Mouse (Mus musculus): ENCODE measurements around the gene Ugt1a10.
"Not testable (repeated sequence)": the region's sequence is repeated elsewhere in the genome, so short reads cannot be mapped to it uniquely, and the experiment has no call there.

Gene Ugt1a10

DNA sequence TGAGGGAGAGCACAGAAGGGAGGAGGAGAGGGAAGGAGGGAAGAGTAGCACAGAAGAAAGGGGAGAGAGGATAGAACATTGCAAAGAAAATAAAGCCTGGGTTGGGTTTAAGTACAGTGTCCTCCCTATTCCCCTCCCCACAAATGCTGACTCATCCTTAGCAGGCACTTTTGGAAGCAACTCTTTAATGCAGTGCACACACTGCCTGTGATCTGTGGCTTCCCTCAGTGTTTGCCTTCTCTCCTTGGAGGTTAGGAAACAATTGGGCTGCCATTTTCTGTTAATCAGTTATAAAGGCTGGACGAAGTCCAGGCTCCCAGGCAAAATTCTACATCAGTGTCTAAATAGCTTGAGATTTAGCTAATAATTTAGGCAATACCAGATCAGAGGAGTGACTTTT, 85.3 kb downstream of the Ugt1a10 start:
- not testable (repeated sequence) for DNase-seq (ENCODE audit: low spot score)

DNA sequence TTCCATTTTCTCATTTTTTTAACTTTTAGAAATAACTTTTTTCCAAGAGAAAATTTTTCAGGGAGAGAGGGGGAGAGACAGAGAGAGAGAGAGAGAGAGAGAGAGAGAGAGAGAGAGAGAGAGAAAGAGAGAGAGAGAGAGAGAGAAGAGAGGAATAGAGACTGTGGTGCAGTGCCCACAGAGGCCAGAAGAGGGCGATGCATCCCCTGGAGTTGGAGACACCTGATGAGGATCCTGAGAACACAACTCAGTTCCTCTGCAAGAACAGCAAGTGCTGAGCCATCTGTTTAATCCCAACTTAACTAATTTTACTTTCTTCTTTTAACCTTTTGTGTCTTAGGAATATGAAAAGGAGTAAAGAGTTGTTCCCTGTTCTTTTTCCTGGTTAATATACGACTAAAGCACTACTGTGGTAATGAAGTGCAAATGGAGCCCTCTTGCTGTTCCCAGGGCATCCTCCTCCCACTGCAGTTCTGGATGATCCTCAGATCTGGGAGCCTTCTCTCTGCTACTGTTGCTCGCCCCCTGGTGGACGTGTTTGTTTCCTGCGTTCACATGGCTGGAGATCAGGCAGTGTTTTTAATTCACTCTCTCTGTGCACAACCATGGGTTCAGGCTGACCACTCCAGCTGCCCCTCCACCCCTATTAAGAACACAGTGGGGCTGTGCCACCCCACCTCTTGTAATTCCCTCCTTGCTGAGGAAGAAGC, 88.9 kb downstream of the Ugt1a10 start:
- DNase-seq (ENCODE audit: low spot score) = not testable (repeated sequence)

DNA sequence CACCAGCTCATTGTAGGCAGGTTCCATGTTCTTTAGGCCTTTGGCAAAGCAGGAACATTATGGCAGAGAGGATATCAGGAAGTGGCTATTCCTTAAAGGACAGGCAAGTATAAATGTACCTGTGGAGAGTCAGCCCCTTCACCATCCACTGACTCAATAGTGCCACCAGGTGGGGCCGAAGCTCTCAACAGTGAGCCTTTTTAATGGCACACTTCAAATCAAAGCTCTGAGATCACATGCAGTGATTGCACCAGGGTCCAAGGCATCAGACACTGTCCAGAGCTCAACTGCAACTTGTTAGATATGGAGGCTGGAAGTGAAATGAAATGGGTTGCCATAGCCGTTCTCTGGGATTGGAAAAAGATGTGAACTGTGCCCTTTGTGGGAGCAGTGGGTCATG, 90.1 kb downstream of the Ugt1a10 start:
- DNase-seq (ENCODE audit: low spot score) = not testable (repeated sequence)

DNA sequence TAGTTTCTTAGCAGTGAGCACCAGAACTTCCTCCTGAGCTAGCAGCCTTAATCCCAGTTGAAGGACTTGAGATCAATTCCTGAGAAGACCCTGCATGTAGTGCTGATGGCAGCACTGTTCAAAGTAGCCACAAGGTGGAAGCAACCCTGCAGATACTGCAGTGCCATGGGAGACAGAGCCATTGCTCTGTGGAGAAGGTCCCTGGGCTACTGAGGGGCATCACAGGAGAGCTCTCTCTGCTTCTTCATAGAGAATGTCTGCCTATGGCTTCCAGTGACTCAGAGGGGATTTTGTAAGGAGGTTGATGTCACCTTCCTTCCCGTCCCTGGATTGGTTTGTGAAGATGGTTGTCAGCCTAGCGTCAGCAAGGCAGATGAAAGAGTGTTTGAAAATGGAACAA, 94.9 kb downstream of the Ugt1a10 start:
- not testable (repeated sequence) for DNase-seq (ENCODE audit: low spot score)

DNA sequence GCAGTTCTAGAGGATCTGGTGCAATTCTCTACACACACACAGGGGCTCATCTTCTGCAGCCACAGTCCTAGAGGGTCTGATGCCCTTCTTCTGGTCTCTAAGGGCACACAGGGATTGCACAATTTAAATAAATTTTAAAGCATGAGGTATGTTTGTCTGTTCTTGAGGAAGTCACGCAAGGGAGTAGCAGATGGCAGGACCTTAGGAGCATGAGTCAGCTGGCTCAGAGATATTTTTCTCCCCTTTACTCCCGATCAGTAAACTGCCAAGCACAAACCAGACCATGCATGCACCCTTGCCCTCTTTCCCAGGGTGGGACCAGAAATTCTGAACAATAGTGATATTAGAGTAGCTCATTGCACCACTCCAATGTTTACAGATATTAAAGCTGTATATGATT, 103.2 kb downstream of the Ugt1a10 start:
- no peak for DNase-seq (ENCODE audit: low spot score)

DNA sequence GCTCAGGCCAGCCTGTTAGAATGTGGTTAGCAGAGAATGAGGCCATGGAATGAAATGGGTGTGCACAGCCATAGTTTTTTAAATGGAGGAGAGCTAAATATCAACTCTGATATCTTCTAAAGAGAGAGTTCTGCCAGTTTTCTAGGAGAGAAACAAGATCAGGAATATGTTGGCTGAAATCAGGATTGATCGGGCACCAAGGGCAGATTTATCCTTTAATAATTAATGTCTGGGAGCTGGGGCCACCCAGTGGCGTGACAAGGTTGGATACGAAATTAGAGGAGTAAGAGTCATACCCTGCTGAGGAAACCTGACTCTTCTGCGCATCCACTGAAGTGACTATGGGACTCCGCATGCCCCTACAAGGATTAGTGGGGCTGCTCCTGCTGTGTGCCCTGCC, 110.5 kb downstream of the Ugt1a10 start, which contains the start of gene Ugt1a5:
Gene Ugt1a5, plus strand, starts transcription at position 302 of the 400 bp plus-strand sequence.
- DNase-seq (ENCODE audit: low spot score) = no peak

DNA sequence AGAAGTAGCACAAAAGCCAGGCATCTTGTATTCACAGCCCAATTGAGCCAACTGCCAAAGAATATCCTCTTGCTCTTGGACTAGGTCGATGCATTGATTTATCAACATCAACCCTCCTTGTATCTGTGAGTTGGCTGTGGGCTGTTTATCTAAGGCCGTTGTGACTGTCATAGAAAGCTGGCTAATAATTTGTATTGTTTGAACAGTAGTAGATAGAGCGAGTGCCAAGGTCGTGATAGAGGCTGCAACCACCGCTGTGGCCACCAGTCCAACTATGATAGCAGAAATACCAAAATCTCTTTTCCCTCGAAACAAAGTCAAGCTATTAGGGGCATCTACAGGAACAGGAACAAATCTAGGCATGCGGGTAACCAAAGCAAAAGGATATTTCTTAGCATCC, 117.0 kb downstream of the Ugt1a10 start:
- not testable (repeated sequence) for DNase-seq (ENCODE audit: low spot score)

DNA sequence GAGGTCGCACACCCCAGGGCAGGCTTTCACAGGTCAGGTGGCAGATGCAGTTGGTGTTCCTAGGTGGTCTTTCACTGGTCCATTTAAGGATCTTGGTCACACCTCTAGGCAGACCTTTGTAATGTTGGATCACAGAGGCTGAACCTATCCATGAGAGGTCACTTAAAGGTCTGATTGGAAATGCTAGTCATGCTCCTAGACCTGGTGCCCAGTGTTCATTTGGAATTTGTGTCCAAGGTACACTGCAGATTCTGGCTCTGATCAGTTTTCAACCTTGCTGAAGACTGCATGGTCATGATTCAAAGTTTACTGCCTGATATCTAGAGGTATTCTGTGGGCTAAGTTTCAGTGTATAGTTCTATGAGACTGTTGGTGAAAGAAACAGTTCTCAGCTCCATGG, 124.5 kb downstream of the Ugt1a10 start:
- DNase-seq (ENCODE audit: low spot score) = no peak

DNA sequence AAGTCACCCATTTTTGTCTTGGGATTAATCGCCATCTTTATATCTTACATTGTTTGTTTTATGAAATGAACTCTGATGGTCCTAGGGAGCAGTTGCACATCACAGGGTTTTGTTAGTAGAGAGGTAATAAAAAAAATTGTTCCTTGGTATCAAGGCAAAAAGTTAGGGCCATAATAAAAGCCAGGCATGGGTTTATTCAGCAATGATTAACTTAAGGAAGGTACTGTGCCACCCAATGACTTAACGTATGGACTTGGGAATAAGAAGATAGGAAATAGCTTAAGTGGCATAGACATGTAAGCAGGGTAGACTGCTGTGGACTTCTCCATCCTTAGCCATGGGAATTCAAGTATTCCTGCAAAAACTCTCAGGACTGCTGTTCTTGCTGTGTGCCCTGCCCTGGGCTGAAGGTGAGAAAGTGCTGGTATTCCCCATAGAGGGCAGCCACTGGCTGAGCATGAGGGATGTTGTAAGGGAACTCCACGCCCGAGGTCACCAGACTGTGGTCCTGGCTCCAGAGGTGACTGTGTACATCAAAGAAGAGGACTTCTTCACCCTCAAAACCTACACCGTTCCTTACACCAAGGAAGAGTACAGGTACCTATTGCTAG, 131.2 kb downstream of the Ugt1a10 start:
- DNase-seq (ENCODE audit: low spot score) = no peak

DNA sequence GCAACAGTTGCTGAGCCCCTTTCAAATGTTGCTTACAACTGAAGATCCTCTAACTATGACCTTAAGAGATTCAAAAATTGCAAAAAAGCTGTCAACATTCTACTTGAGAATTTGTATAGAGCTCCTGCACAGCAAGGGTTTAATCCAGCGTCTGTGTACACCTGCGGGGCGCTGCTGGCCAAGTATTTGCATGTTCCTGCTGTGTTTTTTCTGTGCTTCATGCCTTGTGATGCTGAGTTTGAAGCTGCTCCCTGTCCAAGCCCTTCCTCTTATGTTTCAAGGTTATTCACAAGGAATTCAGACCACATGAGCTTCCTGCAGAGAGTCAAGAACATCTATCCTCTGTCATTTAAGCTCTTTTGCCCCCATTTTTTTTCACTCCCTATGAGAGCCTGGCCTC, 136.9 kb downstream of the Ugt1a10 start:
- no peak for DNase-seq (ENCODE audit: low spot score)

DNA sequence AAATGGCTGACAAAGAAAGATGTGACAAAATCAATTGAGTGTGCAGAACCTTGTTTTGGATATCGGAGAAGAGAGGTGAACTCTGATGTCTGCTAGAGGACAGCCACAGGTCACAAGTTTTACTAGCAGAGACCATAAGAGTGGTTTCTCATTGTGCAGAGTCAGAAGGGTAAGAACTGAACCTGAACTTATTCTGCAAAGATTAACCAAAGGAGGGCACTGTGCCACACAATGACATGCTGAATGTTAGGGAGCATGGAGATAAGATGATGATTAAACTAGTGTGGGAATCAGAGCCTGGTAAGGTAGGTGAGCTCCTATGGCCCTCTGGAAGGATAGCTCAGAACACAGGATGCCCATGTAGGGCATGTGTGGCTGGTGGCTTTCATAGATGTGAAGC, 140.5 kb downstream of the Ugt1a10 start:
- DNase-seq (ENCODE audit: low spot score) = no peak

DNA sequence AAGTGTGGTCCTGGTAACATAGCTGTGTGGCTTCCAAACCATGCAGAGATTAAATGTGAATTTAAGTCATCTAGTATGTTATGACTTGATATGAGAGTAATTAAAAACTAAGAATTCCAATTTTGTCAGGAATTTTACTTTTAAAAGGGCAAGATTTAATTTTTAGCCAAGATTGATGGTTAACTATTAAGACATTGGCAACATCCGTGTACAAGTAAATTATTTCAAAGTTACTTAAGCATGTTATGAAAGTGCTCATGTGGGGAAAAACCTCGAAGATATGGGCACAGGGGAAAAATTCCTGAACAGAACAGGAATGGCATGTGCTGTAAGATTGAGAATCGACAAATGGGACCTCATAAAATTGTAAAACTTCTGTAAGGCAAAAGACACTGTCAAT, 142.3 kb downstream of the Ugt1a10 start:
- DNase-seq (ENCODE audit: low spot score) = no peak

DNA sequence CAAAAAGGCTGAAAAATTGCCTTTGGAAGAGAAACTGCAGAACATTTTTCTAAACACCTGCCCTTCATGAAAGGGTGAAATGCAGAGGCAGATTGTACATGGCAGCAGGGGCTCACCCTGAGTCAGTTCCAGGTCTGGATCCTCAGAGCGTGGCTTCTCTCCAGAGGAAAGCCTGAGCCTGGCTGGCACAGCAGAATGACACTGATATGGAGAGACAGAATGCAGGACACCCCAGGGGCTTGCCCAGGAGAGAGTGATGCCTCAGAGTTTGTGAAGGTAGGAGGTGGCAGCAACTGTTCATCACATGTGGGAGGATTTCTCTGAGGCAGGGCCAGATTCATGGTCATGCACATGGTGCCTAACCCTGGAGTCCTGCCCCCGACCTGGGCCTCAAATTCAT, 144.8 kb downstream of the Ugt1a10 start:
- no peak for DNase-seq (ENCODE audit: low spot score)

DNA sequence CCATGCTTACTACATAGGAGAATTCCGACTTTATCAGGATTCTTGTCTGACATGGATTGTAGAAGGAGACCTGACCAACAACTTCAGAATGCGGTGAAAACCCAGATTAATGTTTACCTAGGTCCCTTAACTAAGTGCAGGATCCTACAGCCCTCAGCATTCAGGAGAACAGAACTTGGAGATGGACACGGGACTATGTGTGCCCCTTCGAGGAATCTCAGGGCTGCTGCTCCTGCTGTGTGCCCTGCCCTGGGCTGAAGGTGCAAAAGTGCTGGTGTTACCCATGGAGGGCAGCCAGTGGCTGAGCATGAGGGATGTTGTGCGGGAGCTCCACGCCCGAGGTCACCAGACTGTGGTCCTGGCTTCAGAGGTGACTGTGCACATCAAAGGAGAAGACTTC, 145.3 kb downstream of the Ugt1a10 start, which contains the start of gene Ugt1a2:
Gene Ugt1a2, plus strand, starts transcription at position 146 of the 400 bp plus-strand sequence.
- DNase-seq (ENCODE audit: low spot score) = no peak

DNA sequence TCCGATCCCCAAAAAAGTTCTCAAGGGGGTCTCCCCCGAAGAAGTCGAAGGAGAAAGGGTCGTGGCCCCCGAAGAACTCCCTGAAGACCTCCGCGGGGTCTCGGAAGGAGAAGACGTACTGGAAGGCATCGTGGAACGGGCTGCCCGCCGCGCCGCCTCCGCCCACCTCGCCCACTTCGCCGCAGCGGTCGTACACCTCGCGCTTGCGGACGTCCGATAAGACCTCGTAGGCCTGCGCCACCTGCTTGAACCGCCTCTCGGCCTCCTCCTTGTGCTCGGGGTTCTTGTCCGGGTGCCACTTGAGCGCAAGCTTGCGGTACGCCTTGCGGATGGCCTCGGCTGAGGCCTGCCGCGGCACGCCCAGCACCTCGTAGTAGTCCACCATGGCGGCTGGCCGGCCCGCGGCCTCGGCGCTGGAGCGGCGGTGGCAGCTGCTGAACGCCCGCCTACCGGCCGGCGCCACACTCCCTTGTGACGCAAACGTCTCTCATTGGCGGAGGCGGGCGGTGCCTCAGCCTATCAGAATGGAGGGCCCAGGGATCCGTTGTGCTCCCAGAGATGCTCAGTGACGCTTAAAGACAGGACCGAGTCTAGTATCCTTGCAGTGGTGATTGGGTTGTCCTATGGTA, 150.2 kb downstream of the Ugt1a10 start, which contains the start of gene Dnajb3:
Gene Dnajb3, minus strand, starts transcription at position 489 of the 629 bp plus-strand sequence.
- DNase-seq (ENCODE audit: low spot score) = no peak

DNA sequence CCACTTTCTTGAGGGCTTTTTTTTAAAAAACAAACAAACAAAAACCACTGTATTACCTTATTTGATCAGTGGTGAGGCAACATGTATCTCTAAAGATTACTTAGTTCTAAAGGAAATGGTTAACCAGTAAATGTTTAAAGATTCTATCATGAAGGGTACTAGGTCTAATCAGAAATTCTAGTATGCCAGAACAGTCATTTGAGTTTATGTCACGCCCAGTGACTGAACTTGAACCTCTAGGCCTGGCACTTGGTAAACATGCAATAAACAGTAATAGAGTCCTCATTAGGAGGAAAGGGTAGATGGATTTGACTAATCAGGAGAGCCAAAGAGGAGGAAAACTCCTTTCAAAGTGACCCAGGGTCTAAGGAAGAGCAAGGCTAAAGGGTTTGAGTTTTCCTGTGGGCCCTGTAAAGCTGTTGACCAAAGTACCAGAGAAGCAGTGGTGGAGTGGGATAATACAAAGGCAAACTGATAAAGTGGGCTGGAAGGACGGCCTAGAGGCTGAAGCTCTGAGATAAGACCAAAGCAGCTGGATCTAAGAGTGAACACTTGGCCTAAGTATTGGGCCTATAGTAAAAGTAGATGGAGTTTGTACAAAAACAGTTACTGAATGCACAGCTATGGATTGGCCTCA, 151.8 kb downstream of the Ugt1a10 start:
- no peak for DNase-seq (ENCODE audit: low spot score)

DNA sequence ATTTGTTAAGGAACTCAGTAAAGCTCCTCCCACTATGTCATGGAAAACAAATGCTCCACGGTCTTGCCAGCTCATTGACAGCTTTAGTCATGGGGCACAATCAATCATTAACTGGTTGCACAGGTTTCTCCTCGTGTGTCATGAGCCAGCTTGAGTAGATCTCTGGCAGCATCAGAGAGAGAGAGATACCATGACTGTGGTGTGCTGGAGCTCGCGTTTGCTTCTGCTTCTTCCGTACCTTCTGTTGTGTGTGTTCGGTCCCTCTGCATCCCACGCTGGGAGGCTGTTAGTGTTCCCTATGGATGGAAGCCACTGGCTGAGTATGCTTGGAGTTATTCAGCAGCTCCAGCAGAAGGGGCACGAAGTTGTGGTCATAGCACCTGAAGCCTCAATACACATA, 156.6 kb downstream of the Ugt1a10 start, which contains the start of gene Ugt1a1:
Gene Ugt1a1, plus strand, starts transcription at position 148 of the 400 bp plus-strand sequence.
- DNase-seq (ENCODE audit: low spot score) = peak; percentile 14

DNA sequence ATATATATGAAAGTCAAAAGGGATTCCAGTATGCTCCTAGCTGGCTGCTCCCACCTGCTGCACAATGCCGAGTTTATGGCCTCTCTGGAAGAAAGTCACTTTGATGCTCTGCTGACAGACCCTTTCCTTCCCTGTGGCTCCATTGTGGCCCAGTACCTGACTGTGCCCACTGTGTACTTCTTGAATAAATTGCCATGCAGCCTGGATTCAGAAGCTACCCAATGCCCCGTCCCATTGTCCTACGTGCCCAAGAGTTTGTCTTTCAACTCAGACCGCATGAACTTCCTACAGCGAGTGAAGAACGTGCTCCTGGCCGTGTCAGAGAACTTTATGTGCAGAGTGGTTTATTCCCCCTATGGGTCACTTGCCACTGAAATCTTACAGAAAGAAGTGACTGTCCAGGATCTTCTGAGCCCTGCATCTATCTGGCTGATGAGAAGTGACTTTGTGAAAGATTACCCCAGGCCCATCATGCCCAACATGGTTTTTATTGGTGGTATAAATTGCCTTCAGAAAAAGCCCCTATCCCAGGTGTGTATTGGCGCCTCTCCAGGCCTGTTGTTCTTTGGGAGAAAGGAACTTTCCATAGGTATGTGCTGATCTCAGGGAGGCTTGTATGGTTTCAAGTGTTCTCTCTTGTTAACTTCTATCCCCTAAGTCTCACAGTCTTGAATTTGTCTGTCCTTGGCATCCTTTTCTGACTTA, 157.3 kb downstream of the Ugt1a10 start:
- DNase-seq (ENCODE audit: low spot score) = peak; percentile 13

DNA sequence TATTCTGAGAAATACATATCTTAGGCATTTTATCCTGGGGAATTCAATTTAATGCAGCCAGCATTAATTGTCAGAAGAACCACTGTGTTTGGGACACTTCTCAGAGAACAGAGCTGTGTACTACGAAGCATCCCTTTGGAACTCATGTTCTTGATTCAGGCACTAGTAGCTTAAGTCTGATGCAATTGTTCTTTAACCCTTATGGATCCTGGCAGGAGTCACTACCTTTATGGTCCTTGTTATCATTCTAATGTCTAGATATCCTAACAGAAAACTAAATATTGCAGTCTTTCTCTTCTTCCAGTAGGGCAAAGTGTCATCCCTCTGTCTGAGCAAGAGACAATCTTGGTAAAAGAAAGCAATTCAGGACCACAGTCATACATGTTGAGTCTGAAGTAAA, 157.9 kb downstream of the Ugt1a10 start:
- DNase-seq (ENCODE audit: low spot score) = no peak

DNA sequence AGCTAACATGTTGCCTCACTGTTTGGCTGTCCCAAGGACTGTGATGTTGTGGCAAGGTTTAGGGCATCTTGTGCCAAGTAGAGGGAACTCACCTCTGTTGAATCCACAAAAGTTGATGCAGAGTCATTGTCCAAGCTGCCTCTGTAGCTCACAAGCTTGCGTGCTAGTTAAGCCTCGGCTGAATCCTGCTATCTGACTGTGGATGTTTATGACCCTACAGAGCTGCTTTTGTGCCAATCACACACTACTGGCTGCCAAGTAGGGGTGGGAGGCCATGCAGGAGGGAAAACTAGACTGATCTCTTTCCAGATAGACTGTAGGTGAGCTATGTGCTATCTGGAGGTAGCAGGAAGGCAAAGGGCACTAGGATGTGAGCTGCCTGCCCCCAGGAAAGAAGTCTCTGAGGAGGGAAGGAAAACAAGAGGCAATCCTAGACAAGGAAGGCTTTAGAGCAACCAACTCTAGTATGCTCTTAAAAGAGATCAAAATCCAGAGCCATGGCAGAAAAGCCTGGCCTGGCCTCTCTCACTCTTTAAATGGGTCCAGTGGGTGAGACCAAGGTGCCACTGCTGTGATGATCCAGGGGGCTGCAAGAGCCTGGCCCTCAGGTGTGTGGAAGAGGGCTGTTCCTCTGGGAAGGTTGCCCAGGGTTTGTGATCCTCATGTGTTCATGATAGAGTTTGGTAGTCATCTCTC, 158.7 kb downstream of the Ugt1a10 start:
- DNase-seq (ENCODE audit: low spot score) = peak; percentile 24

DNA sequence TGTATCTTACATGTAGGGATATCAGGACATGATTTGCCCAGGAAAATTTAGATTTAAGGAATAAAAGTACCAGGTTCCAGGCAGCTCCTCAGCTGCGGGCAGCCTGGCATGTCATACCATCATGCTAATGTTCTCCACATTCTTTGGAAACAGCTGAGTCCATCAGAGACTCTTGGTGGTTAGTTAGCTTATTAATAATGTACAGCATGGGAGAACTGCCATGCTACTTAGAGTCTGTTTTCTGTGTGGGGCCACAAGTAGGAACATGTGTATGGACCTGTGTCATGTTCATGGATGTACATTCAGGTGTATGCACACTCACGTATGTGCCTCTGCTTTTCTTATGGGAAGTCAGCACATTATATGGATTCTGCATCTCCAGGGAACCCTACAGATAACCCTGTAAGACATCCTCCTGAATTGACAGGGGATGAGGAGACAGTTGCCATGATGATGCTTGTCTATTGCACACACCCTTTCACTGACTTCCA, 159.3 kb downstream of the Ugt1a10 start:
- no peak for DNase-seq (ENCODE audit: low spot score)
